Mouse (Mus musculus): ENCODE measurements around the gene Mfsd10. TPM values are rescaled to one million over a fixed set of nuclear protein-coding genes. Genes with fewer than 3 reads are reported as not detected.
"Not testable (repeated sequence)": the region's sequence is repeated elsewhere in the genome, so short reads cannot be mapped to it uniquely, and the experiment has no call there.

The Mfsd10 gene
- total and polyA plus RNA-seq, 2 experiments from 2014 or later, result 29.9 to 45.7 TPM

- H3K4me2 ChIP-seq (ENCODE audit: low read depth, low read length), result no peak overlapping the region
- no peaks in the 10 kb centered on the region for H3K9me3 ChIP-seq (replicated peaks; ENCODE audit: control insufficient read depth, low read length)
- no peaks in the 10 kb centered on the region for H3K27me3 ChIP-seq (ENCODE audit: control insufficient read depth, insufficient read depth, low read length)
- no peak overlapping the region for H3K27ac ChIP-seq (ENCODE audit: low read depth)
- H3K4me3 ChIP-seq (ENCODE audit: low read depth, low read length), result no peak overlapping the region
- no peak for ATAC-seq (ENCODE audit: insufficient read depth, low read depth)
- no peaks in the 10 kb centered on the region for H3K4me1 ChIP-seq (ENCODE audit: control insufficient read depth, insufficient read depth)
- 78% methylated on average over 8 of the region's 8 CpGs for WGBS
- TF ChIP-seq EP300 (IDR thresholded peaks at IDR 0.05; ENCODE audit: low read depth) (no peak), CTCF (IDR thresholded peaks at IDR 0.05; ENCODE audit: low read depth) (peak; percentile 10; the same call in 1 of the 2 replicates)
- H3K9ac ChIP-seq (replicated peaks; ENCODE audit: low read depth, low read length), result no peak overlapping the region
- DNase-seq (ENCODE audit: low spot score), result no peak
- H3K36me3 ChIP-seq (replicated peaks; ENCODE audit: control insufficient read depth, insufficient read depth, low read length), result peaks cover 76% of the 10 kb centered on the region
Observed at GRCm38 (mm10) chr5:34607100-34607880, 29.7 kb downstream of the Mfsd10 start.

GRCm38 (mm10) chr5:34604576-34604975 lies 32.4 kb downstream of the Mfsd10 start:
- Histone ChIP-seq H3K36me3 (replicated peaks; ENCODE audit: control insufficient read depth, insufficient read depth, low read length) (peaks cover 71% of the 10 kb centered on the region), H3K27ac (ENCODE audit: low read depth) (no peak overlapping the region), H3K9ac (replicated peaks; ENCODE audit: low read depth, low read length) (no peak overlapping the region), H3K4me2 (ENCODE audit: low read depth, low read length) (no peak overlapping the region), H3K27me3 (ENCODE audit: control insufficient read depth, insufficient read depth, low read length) (no peaks in the 10 kb centered on the region), H3K4me3 (ENCODE audit: low read depth, low read length) (no peak overlapping the region), H3K4me1 (ENCODE audit: control insufficient read depth, insufficient read depth) (no peaks in the 10 kb centered on the region), H3K9me3 (replicated peaks; ENCODE audit: control insufficient read depth, low read length) (no peaks in the 10 kb centered on the region)
- WGBS, result 84% methylated on average over 5 of the region's 5 CpGs
- no peak for TF ChIP-seq EP300 (IDR thresholded peaks at IDR 0.05; ENCODE audit: low read depth)
- no peak for TF ChIP-seq CTCF (IDR thresholded peaks at IDR 0.05; ENCODE audit: low read depth)
- ATAC-seq (ENCODE audit: insufficient read depth, low read depth) (no peak), DNase-seq (ENCODE audit: low spot score) (no peak)

DNA sequence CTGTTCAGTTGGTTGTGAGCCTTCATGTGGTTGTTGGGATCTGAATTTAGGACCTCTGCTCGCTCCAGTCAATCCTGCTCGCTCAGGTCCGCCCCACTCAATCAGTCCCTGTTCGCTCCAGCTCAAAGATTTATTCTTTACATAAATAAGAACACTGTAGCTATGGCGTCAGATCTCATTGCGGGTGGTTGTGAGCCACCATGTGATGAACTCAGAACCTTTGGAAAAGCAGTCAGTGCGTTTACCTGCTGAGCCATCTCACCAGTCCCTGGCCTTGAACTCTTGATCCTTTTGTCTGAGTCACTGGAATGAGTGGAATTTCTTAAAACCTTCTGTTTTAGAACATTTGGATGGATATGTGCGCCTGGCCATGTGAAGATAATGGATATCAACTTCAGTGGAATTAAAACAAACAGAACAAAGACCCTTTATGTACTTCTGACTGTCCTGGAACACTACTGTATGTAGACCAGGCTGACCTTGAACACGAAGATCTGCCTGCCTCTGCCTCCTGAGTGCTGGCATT lies 43.7 kb downstream of the Mfsd10 start:
- DNase-seq (ENCODE audit: low spot score) (no peak), ATAC-seq (ENCODE audit: insufficient read depth, low read depth) (no peak)
- 94% methylated on average over 9 of the region's 9 CpGs for WGBS
- H3K4me1 ChIP-seq (ENCODE audit: control insufficient read depth, insufficient read depth), result no peaks in the 10 kb centered on the region
- H3K9ac ChIP-seq (replicated peaks; ENCODE audit: low read depth, low read length), result no peak overlapping the region
- H3K4me2 ChIP-seq (ENCODE audit: low read depth, low read length), result no peak overlapping the region
- H3K9me3 ChIP-seq (replicated peaks; ENCODE audit: control insufficient read depth, low read length), result no peaks in the 10 kb centered on the region
- peaks cover 7% of the 10 kb centered on the region for H3K36me3 ChIP-seq (replicated peaks; ENCODE audit: control insufficient read depth, insufficient read depth, low read length)
- H3K27me3 ChIP-seq (ENCODE audit: control insufficient read depth, insufficient read depth, low read length), result no peaks in the 10 kb centered on the region
- H3K4me3 ChIP-seq (ENCODE audit: low read depth, low read length), result no peak overlapping the region
- no peak overlapping the region for H3K27ac ChIP-seq (ENCODE audit: low read depth)
- no peak for TF ChIP-seq CTCF (IDR thresholded peaks at IDR 0.05; ENCODE audit: low read depth)
- TF ChIP-seq EP300 (IDR thresholded peaks at IDR 0.05; ENCODE audit: low read depth), result no peak

DNA sequence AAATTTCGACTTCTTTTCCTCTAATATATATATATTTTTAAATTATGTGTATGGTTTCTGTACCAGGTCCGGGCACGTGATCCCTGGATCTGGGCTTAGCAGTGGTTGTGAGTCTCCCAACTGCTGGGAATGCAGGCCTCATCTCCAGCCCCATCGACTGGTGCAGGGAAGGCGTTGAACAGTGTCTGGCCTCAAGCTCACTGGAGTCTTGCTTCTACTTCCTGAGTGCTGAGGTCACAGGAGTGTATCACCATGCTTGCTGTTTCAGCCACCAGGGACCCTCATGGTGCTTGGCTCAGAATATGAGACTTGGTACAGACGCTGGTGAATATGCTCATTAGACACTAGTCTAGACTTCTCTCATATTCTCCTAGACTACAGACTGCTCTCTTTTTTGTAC lies 44.3 kb downstream of the Mfsd10 start:
- no peak overlapping the region for H3K9ac ChIP-seq (replicated peaks; ENCODE audit: low read depth, low read length)
- H3K36me3 ChIP-seq (replicated peaks; ENCODE audit: control insufficient read depth, insufficient read depth, low read length), result peaks cover under 1% of the 10 kb centered on the region; the same call in 1 of the 2 replicates
- 87% methylated on average over 6 of the region's 6 CpGs for WGBS
- no peaks in the 10 kb centered on the region for H3K4me1 ChIP-seq (ENCODE audit: control insufficient read depth, insufficient read depth)
- TF ChIP-seq CTCF (IDR thresholded peaks at IDR 0.05; ENCODE audit: low read depth), result no peak
- no peak for TF ChIP-seq EP300 (IDR thresholded peaks at IDR 0.05; ENCODE audit: low read depth)
- no peak overlapping the region for H3K4me2 ChIP-seq (ENCODE audit: low read depth, low read length)
- no peak for DNase-seq (ENCODE audit: low spot score)
- H3K9me3 ChIP-seq (replicated peaks; ENCODE audit: control insufficient read depth, low read length), result no peaks in the 10 kb centered on the region
- no peak overlapping the region for H3K4me3 ChIP-seq (ENCODE audit: low read depth, low read length)
- H3K27me3 ChIP-seq (ENCODE audit: control insufficient read depth, insufficient read depth, low read length), result no peaks in the 10 kb centered on the region
- no peak for ATAC-seq (ENCODE audit: insufficient read depth, low read depth)
- no peak overlapping the region for H3K27ac ChIP-seq (ENCODE audit: low read depth)

- WGBS, result 90% methylated on average over 5 of the region's 5 CpGs
- DNase-seq (ENCODE audit: low spot score); H3K27me3 ChIP-seq (ENCODE audit: control insufficient read depth, insufficient read depth, low read length); ATAC-seq (ENCODE audit: insufficient read depth, low read depth); H3K36me3 ChIP-seq (replicated peaks; ENCODE audit: control insufficient read depth, insufficient read depth, low read length); H3K4me2 ChIP-seq (ENCODE audit: low read depth, low read length); H3K4me1 ChIP-seq (ENCODE audit: control insufficient read depth, insufficient read depth); H3K4me3 ChIP-seq (ENCODE audit: low read depth, low read length); H3K9me3 ChIP-seq (replicated peaks; ENCODE audit: control insufficient read depth, low read length); H3K9ac ChIP-seq (replicated peaks; ENCODE audit: low read depth, low read length); H3K27ac ChIP-seq (ENCODE audit: low read depth): not testable (repeated sequence)
Observed at GRCm38 (mm10) chr5:34592224-34592623, 44.8 kb downstream of the Mfsd10 start.

Measured in heart, postnatal 0 days (tissue).